18 mouse cellular contexts compared by ENCODE assay signal in the genomic region with DNA sequence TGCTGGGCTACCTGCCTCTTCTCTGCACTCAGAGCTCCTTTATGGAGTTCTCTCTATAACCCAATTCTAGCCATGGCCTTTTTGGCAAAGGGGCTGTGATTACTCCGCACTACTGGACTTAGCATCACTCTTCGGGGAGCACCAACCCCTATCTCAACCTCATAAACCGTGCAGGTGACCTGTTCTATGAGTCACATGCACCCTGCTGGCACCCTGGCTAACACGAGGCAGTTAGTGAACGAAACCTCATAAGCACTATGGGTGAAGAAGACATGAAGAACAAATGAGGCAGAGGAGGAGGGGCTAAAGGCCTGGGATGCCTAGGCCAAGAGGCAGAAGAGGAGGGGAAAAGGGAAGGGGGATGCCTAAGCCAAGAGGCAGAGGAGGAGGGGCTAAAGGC.
DNase-seq lines count a peak whose midpoint lies in the region; ATAC-seq and TF ChIP-seq lines count a peak whose summit lies in the region.
"Had no signal": no experiment of that assay in that cellular context is flagged by ENCODE, and none has a peak within 500 bp of the region (broad histone marks: within the 10 kb centered on the region; RNA-seq: fewer than 3 reads in every experiment).

No protein-coding gene starts in this region.

- ATAC-seq in midbrain, embryonic 11.5 days (ENCODE audit: low FRiP score) = peak; percentile 30; the same call in 1 of the 2 replicates
- no peak for ATAC-seq in midbrain, embryonic 14.5 days (ENCODE audit: low FRiP score, low TSS enrichment)
- ATAC-seq: activated CD4-positive, CD25-positive, alpha-beta regulatory T cell, adult 4 months; forebrain, embryonic 14.5 days; Patski had no signal

- no peak for DNase-seq in gastrocnemius, adult 2 months
- DNase-seq in gastrocnemius, postnatal 14 days = no peak
- DNase-seq in layer of hippocampus, adult 2 months (ENCODE audit: low spot score in 2 of 2) = no peak
- DNase-seq in layer of hippocampus, adult 8-10 months (ENCODE audit: low spot score in 2 of 2) = no peak
- DNase-seq in midbrain, embryonic 11.5 days (ENCODE audit: low spot score, missing footprints) = no peak
- no peak for DNase-seq in midbrain, embryonic 14.5 days
- no peak for DNase-seq in frontal cortex, adult 2 months (ENCODE audit: extremely low spot score in 1 of 2, low spot score in 1 of 2)
- DNase-seq: adrenal gland, postnatal 14 days; cerebellum, adult 11-12 months; cerebellum, adult 9-10 months; gastrocnemius, postnatal 25 days; heart, postnatal 36 days had no signal

- H3K4me1 ChIP-seq in midbrain, embryonic 11.5 days (ENCODE audit: control insufficient read depth, insufficient read depth, low read length) = peaks cover 9% of the 10 kb centered on the region
- peaks cover 23% of the 10 kb centered on the region for H3K4me1 ChIP-seq in midbrain, embryonic 14.5 days (ENCODE audit: control insufficient read depth, insufficient read depth, low read length)

- H3K4me2 ChIP-seq in midbrain, embryonic 11.5 days = no peak overlapping the region
- H3K4me2 ChIP-seq in midbrain, embryonic 14.5 days (ENCODE audit: low read length) = no peak overlapping the region
- H3K4me2 ChIP-seq: embryonic facial prominence, embryonic 12.5 days; heart, embryonic 13.5 days had no signal

- H3K36me3 ChIP-seq in midbrain, embryonic 11.5 days (ENCODE audit: control insufficient read depth, insufficient read depth, low read length) = peaks cover 2% of the 10 kb centered on the region; the same call in 1 of the 2 replicates
- no peaks in the 10 kb centered on the region for H3K36me3 ChIP-seq in midbrain, embryonic 14.5 days (ENCODE audit: control insufficient read depth, insufficient read depth, low read length)
- H3K36me3 ChIP-seq: embryonic facial prominence, embryonic 12.5 days had no signal

- no peaks in the 10 kb centered on the region for H3K27me3 ChIP-seq in midbrain, embryonic 11.5 days (ENCODE audit: control insufficient read depth, insufficient read depth, low read length)
- H3K27me3 ChIP-seq in midbrain, embryonic 14.5 days (ENCODE audit: control insufficient read depth, insufficient read depth, low read length) = no peaks in the 10 kb centered on the region
- H3K27me3 ChIP-seq: CH12.LX; embryonic facial prominence, embryonic 12.5 days; heart, embryonic 13.5 days; Patski had no signal

- H3K27ac ChIP-seq in gastrocnemius, adult 2 months = 0 out of 2 replicates have a peak overlapping the region, but pooled peaks have one; percentile 62
- peak overlapping the region; percentile 68; the same call in 1 of the 2 replicates for H3K27ac ChIP-seq in layer of hippocampus, adult 2 months
- no peak overlapping the region for H3K27ac ChIP-seq in midbrain, embryonic 11.5 days (ENCODE audit: low read depth, low read length)
- H3K27ac ChIP-seq in midbrain, embryonic 14.5 days (replicated peaks; ENCODE audit: low read depth, low read length) = 0 out of 2 replicates have a peak overlapping the region, but pooled peaks have one; percentile 37
- H3K27ac ChIP-seq: embryonic facial prominence, embryonic 12.5 days; heart, embryonic 13.5 days had no signal

- H3K9ac ChIP-seq in midbrain, embryonic 11.5 days (ENCODE audit: low read length) = no peak overlapping the region
- H3K9ac ChIP-seq in midbrain, embryonic 14.5 days (replicated peaks; ENCODE audit: low read length) = no peak overlapping the region
- H3K9ac ChIP-seq: embryonic facial prominence, embryonic 12.5 days; heart, embryonic 13.5 days had no signal

- intact Hi-C loops in gastrocnemius, adult 2 months (cut with DNase I) = no loop called here
- intact Hi-C loops in gastrocnemius, postnatal 14 days (cut with DNase I; ENCODE audit: low total_unique reads) = no loop called here

- H3K4me3 ChIP-seq in gastrocnemius, adult 2 months = no peak overlapping the region
- H3K4me3 ChIP-seq in layer of hippocampus, adult 2 months = no peak overlapping the region
- no peak overlapping the region for H3K4me3 ChIP-seq in midbrain, embryonic 11.5 days (ENCODE audit: low read depth, low read length)
- H3K4me3 ChIP-seq in midbrain, embryonic 14.5 days (replicated peaks; ENCODE audit: low read depth, low read length) = no peak overlapping the region
- H3K4me3 ChIP-seq: embryonic facial prominence, embryonic 12.5 days; heart, embryonic 13.5 days had no signal

- 96% methylated on average over 5 of the region's 5 CpGs for WGBS in midbrain, embryonic 11.5 days
- WGBS in midbrain, embryonic 14.5 days = 97% methylated on average over 5 of the region's 5 CpGs

- no peak for TF ChIP-seq CTCF in gastrocnemius, adult 2 months (IDR thresholded peaks at IDR 0.05)
- TF ChIP-seq CTCF in layer of hippocampus, adult 2 months (conservative IDR thresholded peaks at IDR 0.05) = no peak

- H3K9me3 ChIP-seq in midbrain, embryonic 11.5 days (ENCODE audit: control insufficient read depth, low read length) = no peaks in the 10 kb centered on the region
- H3K9me3 ChIP-seq in midbrain, embryonic 14.5 days (ENCODE audit: control insufficient read depth, low read length) = no peaks in the 10 kb centered on the region
- H3K9me3 ChIP-seq: embryonic facial prominence, embryonic 12.5 days; heart, embryonic 13.5 days had no signal
